Mouse (Mus musculus) bone marrow, adult 2 months (tissue): ENCODE measurements at regions not wholly inside any gene's neighbourhood (a gene's known extent, or its start where the extent isn't known, plus 50 kb on each side); places are given as distances from the start of the nearest gene placed in this dataset.

ENCODE experiments used
- H3K27ac ChIP-seq: fragments of 200-500 bp; 2 replicates; pipeline ENCODE4 v1.5.1; 2012; ENCODE audit warnings: low read depth, mild to moderate bottlenecking, control low read depth, inconsistent platforms, low read length; ENCODE audit not compliant: control insufficient read depth, poor library complexity, insufficient read depth
- H3K4me1 ChIP-seq: fragments of 200-500 bp; 2 replicates; pipeline ENCODE4 v1.6.1; 2011; ENCODE audit warnings: low read length; ENCODE audit not compliant: control insufficient read depth, insufficient read depth
- H3K4me3 ChIP-seq: fragments of 200-500 bp; replicated peaks from 2 replicates; pipeline ENCODE3; 2011; ENCODE audit warnings: mild to moderate bottlenecking, low read depth, low read length, control low read depth; ENCODE audit not compliant: control insufficient read depth
- CTCF ChIP-seq: fragments of 200-500 bp; IDR thresholded peaks from 2 replicates; pipeline ENCODE4 v1.5.1; 2011; ENCODE audit warnings: low read length, control low read depth; ENCODE audit not compliant: control insufficient read depth, insufficient read depth
- POLR2A ChIP-seq: fragments of 200-500 bp; IDR thresholded peaks from 2 replicates; pipeline ENCODE4 v1.6.1; 2011; ENCODE audit warnings: low read depth, mild to moderate bottlenecking, control low read depth, low read length, borderline replicate concordance; ENCODE audit not compliant: control insufficient read depth
- WGBS: fragments of 180-500 bp; shearing (Covaris S2); methylation state at CpG from one replicate; pipeline ENCODE4 v1.1.7; 2018; 5-methylcytosine and 5-hydroxymethylcytosine counted together

DNA sequence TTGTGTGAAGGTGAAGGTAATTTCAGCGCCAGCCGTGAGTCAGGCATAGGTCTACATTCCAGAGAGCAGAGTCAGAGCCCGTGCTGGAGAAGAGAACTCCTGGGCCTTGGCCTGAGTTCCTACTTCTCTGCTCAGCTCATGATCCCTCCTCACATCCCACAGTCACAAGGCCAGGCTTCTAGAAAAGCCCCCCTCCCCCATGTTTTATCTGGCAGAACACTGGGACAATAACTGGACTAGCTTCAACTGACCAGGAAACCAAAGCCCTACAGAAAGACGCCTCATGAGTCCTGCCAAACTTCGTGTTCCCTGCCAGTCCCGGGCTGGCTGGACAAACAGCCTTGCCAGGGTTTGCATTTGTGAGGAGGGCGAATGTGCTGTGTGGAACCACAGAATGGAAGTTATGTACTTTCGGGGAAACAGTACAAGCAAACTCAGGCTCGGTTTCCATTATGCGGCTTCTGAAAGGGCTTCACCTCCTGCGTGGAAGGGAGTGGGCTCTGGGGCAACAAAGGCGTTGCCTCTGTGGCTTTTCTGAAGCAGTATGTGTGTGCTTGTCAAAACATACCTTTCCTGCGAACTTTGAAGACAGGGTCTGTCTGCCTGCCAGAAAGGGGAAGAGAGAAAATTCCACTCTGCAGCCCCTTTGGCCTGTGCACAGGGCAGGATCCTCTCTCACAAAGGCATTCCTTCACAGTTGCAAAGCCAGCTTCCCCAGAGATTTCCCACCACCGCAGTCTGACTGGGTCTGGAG, 168.1 kb downstream of the Rpl14 start:
- TF ChIP-seq CTCF (no peak), POLR2A (no peak)
- WGBS, result 42% methylated on average over 14 of the region's 14 CpGs
- H3K4me3 ChIP-seq, result no peak overlapping the region
- no peak overlapping the region for H3K27ac ChIP-seq
- no peaks in the 10 kb centered on the region for H3K4me1 ChIP-seq

DNA sequence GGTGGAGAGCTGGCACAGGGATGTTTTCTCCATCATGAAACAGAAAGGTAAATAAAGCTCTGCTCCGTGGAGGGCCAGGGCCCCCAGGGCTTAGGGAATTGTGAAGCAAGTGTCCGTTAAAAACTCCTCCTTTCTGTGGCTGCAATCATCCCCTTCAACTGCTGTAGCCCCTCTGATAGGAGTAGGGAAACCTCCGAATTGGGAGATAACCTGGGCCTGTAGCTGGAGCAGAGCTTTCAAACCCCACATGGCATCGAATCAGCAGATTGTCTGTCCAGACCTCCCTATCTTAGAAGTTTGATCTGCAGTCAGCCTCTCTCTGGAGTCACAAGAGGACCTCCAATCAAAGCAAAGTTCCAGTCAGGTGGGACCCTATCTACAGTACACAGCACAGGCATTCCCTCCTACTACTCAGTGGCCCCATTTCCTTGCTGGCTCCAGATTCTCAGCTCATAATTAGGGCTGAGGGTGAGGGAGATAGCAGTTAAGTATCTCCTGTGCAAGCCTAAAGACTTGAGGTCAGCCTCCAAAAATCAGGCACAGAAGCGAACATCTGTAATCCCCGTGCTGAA, 168.8 kb downstream of the Rpl14 start:
- WGBS, result 61% methylated on average over 6 of the region's 6 CpGs
- Histone ChIP-seq H3K4me3 (no peak overlapping the region), H3K27ac (no peak overlapping the region), H3K4me1 (no peaks in the 10 kb centered on the region)
- TF ChIP-seq CTCF, result no peak
- no peak for TF ChIP-seq POLR2A

DNA sequence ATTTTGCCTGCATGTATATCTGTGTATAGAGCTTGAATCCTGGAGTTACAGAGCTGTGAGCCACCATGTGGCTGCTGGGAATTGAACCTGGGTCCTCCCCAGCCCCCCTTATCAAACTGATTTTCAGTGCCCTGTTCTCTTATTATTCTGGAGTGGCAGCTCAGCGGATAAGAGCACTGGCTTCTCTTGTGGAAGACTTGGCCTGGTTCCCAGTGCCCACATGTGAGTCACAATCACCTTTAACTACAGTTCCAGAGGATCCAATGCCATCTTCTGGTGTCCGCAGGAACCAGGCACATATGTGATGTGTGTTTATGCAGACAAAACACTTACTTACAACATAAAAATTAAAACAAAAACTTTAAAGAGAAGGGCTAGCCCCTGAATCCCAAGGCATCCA, 170.3 kb downstream of the Rpl14 start:
- no peaks in the 10 kb centered on the region for H3K4me1 ChIP-seq
- TF ChIP-seq CTCF (no peak), POLR2A (no peak)
- 77% methylated on average over 2 of the region's 2 CpGs for WGBS
- H3K4me3 ChIP-seq, result no peak overlapping the region
- no peak overlapping the region for H3K27ac ChIP-seq

DNA sequence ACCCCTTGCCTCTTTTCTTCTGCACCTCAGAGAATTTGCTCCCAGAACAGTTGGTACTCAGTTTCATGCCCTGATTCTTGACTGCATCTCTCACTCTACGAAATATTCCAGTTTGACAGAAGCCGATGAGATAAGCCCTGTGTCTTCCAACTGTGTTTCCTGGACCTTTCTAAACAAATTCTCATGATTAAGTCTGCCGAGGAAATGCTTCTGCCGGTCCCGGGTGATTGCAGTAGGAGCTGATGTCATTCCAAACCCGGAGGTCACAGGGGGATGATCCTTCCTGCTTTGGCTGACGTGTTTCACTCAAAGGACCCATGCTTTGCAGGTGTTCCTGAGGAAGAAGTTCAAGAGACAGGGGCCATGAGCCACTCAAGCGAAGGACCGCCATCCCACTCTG, 172.2 kb downstream of the Rpl14 start:
- Histone ChIP-seq H3K4me1 (no peaks in the 10 kb centered on the region), H3K4me3 (no peak overlapping the region), H3K27ac (no peak overlapping the region)
- WGBS, result 77% methylated on average over 9 of the region's 9 CpGs
- no peak for TF ChIP-seq CTCF
- TF ChIP-seq POLR2A, result no peak

DNA sequence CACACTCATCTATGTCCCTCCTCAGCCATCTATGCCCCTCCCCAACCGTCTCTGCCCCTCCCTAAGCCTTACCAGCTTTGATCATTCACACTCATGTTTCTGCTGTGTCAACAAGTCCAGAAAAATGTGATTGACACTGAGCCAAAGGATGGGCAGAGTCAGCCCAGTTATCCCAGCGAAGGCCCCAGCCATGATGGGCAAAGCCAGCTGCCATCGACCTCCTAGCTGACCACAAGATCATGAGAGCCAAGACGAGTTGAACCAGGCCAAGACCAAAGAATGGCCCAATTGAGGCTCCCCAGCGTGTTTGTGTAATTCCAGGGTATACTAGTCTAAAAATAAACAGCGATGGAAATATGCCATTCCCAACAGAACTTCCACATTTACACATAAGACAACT, 174.4 kb downstream of the Rpl14 start:
- WGBS, result 77% methylated on average over 6 of the region's 6 CpGs
- Histone ChIP-seq H3K4me3 (no peak overlapping the region), H3K4me1 (no peaks in the 10 kb centered on the region), H3K27ac (no peak overlapping the region)
- no peak for TF ChIP-seq CTCF
- no peak for TF ChIP-seq POLR2A

DNA sequence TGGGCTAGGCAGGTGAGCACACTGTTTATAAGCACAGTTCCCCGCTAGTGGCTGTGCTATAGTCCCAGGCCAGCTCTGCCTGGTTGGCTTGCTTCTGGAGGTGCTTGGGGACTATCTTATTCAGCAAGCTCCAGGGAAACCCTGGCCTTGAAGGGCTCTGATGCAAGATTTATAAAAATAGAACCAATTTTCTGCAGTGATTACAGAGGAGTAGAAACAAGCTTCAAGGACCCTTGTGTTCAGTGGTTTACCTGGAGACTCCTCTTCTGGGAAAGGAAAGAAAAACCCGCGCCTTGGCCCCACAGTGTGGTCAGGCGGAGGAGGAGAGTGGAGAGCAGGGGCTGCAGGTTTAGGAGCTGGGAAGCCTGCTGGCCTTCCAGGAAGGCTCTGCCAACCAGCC, 178.2 kb upstream of the Ctnnb1 start:
- Histone ChIP-seq H3K4me1 (no peaks in the 10 kb centered on the region), H3K27ac (no peak overlapping the region), H3K4me3 (no peak overlapping the region)
- no peak for TF ChIP-seq POLR2A
- TF ChIP-seq CTCF, result no peak
- WGBS, result 83% methylated on average over 4 of the region's 4 CpGs

DNA sequence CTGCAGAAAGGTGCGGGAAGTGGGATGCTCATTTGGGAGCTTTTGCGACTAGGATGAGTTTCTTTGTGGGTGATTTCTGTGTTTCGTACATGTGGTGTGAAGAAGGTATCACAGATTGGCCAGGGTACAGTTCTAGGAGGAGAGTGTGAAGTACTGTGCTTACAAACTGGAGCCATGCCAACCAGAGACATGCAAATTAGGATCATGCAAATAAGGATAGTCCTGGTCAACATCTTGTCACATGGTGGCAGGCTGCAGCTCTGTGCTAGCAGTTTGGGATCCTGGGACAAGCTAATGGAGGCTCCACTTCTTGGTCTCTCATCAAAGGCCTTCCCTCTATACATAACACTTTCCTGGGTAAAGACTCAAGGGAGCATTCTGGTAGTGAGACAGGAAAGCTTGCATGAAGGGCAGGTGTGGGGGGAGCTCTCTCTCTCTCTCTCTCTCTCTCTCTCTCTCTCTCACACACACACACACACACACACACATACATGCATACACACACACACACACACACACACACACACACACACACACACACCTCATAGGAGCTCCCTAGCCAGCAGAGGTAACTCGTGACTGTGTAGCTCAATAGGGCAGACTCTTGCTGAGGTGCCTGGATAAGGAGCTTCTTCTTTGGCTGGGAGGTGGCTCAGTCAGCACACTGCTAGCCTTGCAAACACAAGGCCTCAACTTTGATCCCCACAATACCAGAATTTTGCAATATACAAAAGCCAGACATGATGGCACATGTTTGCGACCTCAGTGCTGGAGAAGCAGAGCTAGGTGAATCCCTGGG, 177.1 kb upstream of the Ctnnb1 start:
- H3K4me3 ChIP-seq, result no peak overlapping the region
- H3K27ac ChIP-seq, result no peak overlapping the region
- no peak for TF ChIP-seq CTCF
- TF ChIP-seq POLR2A, result no peak
- WGBS, result 85% methylated on average over 5 of the region's 5 CpGs
- no peaks in the 10 kb centered on the region for H3K4me1 ChIP-seq

DNA sequence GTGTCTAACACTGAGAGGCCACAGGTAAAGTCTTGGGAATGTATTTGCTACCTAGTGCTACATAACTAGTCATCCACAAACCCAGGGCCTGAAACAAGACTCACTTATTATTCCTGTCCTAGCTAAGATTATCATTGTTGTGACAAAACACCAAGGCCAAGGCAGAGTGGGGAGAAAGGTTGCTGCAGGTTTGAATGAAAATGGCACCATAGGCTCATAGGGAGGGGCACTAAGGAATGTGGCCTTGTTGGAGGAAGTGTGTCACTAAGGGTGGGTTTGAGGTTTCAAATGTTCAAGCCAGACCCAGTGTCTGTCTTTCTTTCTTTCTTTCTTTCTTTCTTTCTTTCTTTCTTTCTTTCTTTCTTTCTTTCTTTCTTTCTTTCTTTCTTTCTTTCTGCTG, 174.9 kb upstream of the Ctnnb1 start:
- TF ChIP-seq POLR2A (no peak), CTCF (no peak)
- Histone ChIP-seq H3K4me3 (no peak overlapping the region), H3K27ac (no peak overlapping the region), H3K4me1 (no peaks in the 10 kb centered on the region)
